ENCODE assay signal across 9 mouse cellular contexts in the genomic region with DNA sequence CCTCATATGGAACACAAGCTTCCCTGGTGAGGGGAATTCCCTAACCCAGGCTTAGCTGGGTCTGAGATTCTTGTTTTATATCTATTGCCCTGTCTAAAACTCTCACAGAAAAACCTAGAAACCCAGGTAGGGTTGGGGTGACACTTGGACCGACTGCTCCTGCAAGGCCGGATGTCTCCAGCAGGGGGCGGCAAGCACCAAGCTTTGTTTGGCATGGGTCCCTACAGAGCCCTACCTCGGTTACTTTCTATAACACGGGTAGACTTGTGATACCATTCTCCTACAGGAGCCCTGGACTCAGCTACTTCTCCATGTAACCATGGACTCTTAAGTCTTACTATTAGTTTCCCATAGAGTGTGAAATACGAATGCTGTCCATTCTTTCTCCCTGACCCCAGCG. TPM values are rescaled to one million over a fixed set of nuclear protein-coding genes. Genes with fewer than 3 reads are reported as not detected.
DNase-seq lines count a peak whose midpoint lies in the region; ATAC-seq and TF ChIP-seq lines count a peak whose summit lies in the region.
"Had no signal": no experiment of that assay in that cellular context is flagged by ENCODE, and none has a peak within 500 bp of the region (broad histone marks: within the 10 kb centered on the region; RNA-seq: fewer than 3 reads in every experiment).

No protein-coding gene starts in this region.

- H3K4me3 ChIP-seq in heart, embryonic 11.5 days (ENCODE audit: low read depth, low read length), result no peak overlapping the region
- H3K4me3 ChIP-seq in gastrocnemius, adult 2 months, result no peak overlapping the region
- H3K4me3 ChIP-seq in intestine, embryonic 15.5 days (replicated peaks), result no peak overlapping the region
- H3K4me3 ChIP-seq in limb, embryonic 11.5 days (ENCODE audit: low read depth, low read length), result no peak overlapping the region
- H3K4me3 ChIP-seq in midbrain, embryonic 14.5 days (replicated peaks; ENCODE audit: low read depth, low read length), result no peak overlapping the region
- no peak overlapping the region for H3K4me3 ChIP-seq in spleen, adult 2 months (ENCODE audit: extremely low read depth, insufficient read depth, insufficient read length)
- H3K4me3 ChIP-seq: myocyte had no signal

- no peak; the same call in 1 of the 2 replicates for TF ChIP-seq CTCF in gastrocnemius, adult 2 months (IDR thresholded peaks at IDR 0.05)
- TF ChIP-seq CTCF in spleen, adult 2 months (IDR thresholded peaks at IDR 0.05; ENCODE audit: extremely low read depth, insufficient read depth, insufficient read length, insufficient replicate concordance), result peak; percentile 90

- ATAC-seq in heart, embryonic 11.5 days (replicated peaks; ENCODE audit: insufficient number of reproducible peaks, low FRiP score, low TSS enrichment), result no peak
- ATAC-seq in intestine, embryonic 15.5 days, result peak; percentile 62
- ATAC-seq in limb, embryonic 11.5 days (ENCODE audit: insufficient number of reproducible peaks, low FRiP score, low TSS enrichment, low read depth), result no peak
- ATAC-seq in midbrain, embryonic 14.5 days (ENCODE audit: low FRiP score, low TSS enrichment), result peak; percentile 46; the same call in 1 of the 2 replicates

- H3K4me1 ChIP-seq in heart, embryonic 11.5 days (ENCODE audit: control insufficient read depth, insufficient read depth, low read length), result no peaks in the 10 kb centered on the region
- no peaks in the 10 kb centered on the region for H3K4me1 ChIP-seq in intestine, embryonic 15.5 days (replicated peaks)
- H3K4me1 ChIP-seq in limb, embryonic 11.5 days (ENCODE audit: control insufficient read depth, insufficient read depth, low read length), result no peaks in the 10 kb centered on the region
- no peaks in the 10 kb centered on the region for H3K4me1 ChIP-seq in midbrain, embryonic 14.5 days (ENCODE audit: control insufficient read depth, insufficient read depth, low read length)
- H3K4me1 ChIP-seq in spleen, adult 2 months (ENCODE audit: control insufficient read depth, insufficient read depth, insufficient read length), result peaks cover 4% of the 10 kb centered on the region; the same call in 1 of the 2 replicates

- no peak overlapping the region for H3K4me2 ChIP-seq in heart, embryonic 11.5 days
- H3K4me2 ChIP-seq in intestine, embryonic 15.5 days (replicated peaks), result no peak overlapping the region
- H3K4me2 ChIP-seq in limb, embryonic 11.5 days (ENCODE audit: low read depth, severe bottlenecking), result no peak overlapping the region
- H3K4me2 ChIP-seq in midbrain, embryonic 14.5 days (ENCODE audit: low read length), result no peak overlapping the region

- no peaks in the 10 kb centered on the region for H3K36me3 ChIP-seq in heart, embryonic 11.5 days (ENCODE audit: control insufficient read depth, insufficient read depth, low read length)
- H3K36me3 ChIP-seq in intestine, embryonic 15.5 days, result 0 out of 2 replicates have a peak, but pooled peaks cover 4% of the 10 kb centered on the region
- H3K36me3 ChIP-seq in limb, embryonic 11.5 days (ENCODE audit: control insufficient read depth, insufficient read depth, low read length), result no peaks in the 10 kb centered on the region
- H3K36me3 ChIP-seq in midbrain, embryonic 14.5 days (ENCODE audit: control insufficient read depth, insufficient read depth, low read length), result no peaks in the 10 kb centered on the region
- H3K36me3 ChIP-seq in spleen, adult 2 months (ENCODE audit: control insufficient read depth, insufficient read depth, low read length), result no peaks in the 10 kb centered on the region

- peaks cover 3% of the 10 kb centered on the region; the same call in 1 of the 2 replicates for H3K27me3 ChIP-seq in heart, embryonic 11.5 days (ENCODE audit: control insufficient read depth, insufficient read depth, low read length)
- H3K27me3 ChIP-seq in intestine, embryonic 15.5 days (replicated peaks), result no peaks in the 10 kb centered on the region
- no peaks in the 10 kb centered on the region for H3K27me3 ChIP-seq in limb, embryonic 11.5 days (ENCODE audit: control insufficient read depth, insufficient read depth, low read length)
- H3K27me3 ChIP-seq in midbrain, embryonic 14.5 days (ENCODE audit: control insufficient read depth, insufficient read depth, low read length), result peaks cover 8% of the 10 kb centered on the region; the same call in 1 of the 2 replicates
- H3K27me3 ChIP-seq in spleen, adult 2 months (ENCODE audit: control insufficient read depth, insufficient read depth, low read length), result no peaks in the 10 kb centered on the region

- no peak overlapping the region for H3K9ac ChIP-seq in heart, embryonic 11.5 days (ENCODE audit: low read depth, low read length)
- H3K9ac ChIP-seq in intestine, embryonic 15.5 days, result no peak overlapping the region
- no peak overlapping the region for H3K9ac ChIP-seq in limb, embryonic 11.5 days (ENCODE audit: low read length)
- H3K9ac ChIP-seq in midbrain, embryonic 14.5 days (replicated peaks; ENCODE audit: low read length), result no peak overlapping the region

- H3K27ac ChIP-seq in heart, embryonic 11.5 days (ENCODE audit: low read depth, low read length), result no peak overlapping the region
- H3K27ac ChIP-seq in gastrocnemius, adult 2 months, result no peak overlapping the region
- no peak overlapping the region for H3K27ac ChIP-seq in intestine, embryonic 15.5 days
- H3K27ac ChIP-seq in limb, embryonic 11.5 days (replicated peaks; ENCODE audit: low read depth, low read length), result no peak overlapping the region
- H3K27ac ChIP-seq in midbrain, embryonic 14.5 days (replicated peaks; ENCODE audit: low read depth, low read length), result no peak overlapping the region
- H3K27ac ChIP-seq in spleen, adult 2 months (ENCODE audit: insufficient read depth, low read length), result no peak overlapping the region

- peak; percentile 96 for DNase-seq in heart, adult 11 months
- peak; percentile 94 to 95 for DNase-seq in cerebellum, postnatal 14 days
- peak; percentile 83 for DNase-seq in gastrocnemius, adult 2 months
- DNase-seq in limb, embryonic 11.5 days (ENCODE audit: low spot score), result peak; percentile 90
- peak; percentile 90 for DNase-seq in midbrain, embryonic 14.5 days
- DNase-seq in spleen, adult 2 months (ENCODE audit: low read depth in 1 of 2, low spot score in 2 of 2), result peak; percentile 9 to 78

- WGBS in heart, embryonic 11.5 days (ENCODE audit: insufficient replicate concordance), result 19% methylated on average over 7 of the region's 7 CpGs
- WGBS in intestine, embryonic 15.5 days, result 23% methylated on average over 7 of the region's 7 CpGs
- WGBS in limb, embryonic 11.5 days, result 20% methylated on average over 7 of the region's 7 CpGs
- WGBS in midbrain, embryonic 14.5 days, result 19% methylated on average over 7 of the region's 7 CpGs
- 25% methylated on average over 7 of the region's 7 CpGs for WGBS in spleen, adult 2 months

- H3K9me3 ChIP-seq in heart, embryonic 11.5 days (replicated peaks; ENCODE audit: control insufficient read depth, low read length), result no peaks in the 10 kb centered on the region
- no peaks in the 10 kb centered on the region for H3K9me3 ChIP-seq in intestine, embryonic 15.5 days
- H3K9me3 ChIP-seq in limb, embryonic 11.5 days (ENCODE audit: control insufficient read depth, low read length), result no peaks in the 10 kb centered on the region
- no peaks in the 10 kb centered on the region for H3K9me3 ChIP-seq in midbrain, embryonic 14.5 days (ENCODE audit: control insufficient read depth, low read length)

- intact Hi-C loops in gastrocnemius, adult 2 months (cut with DNase I), result loop anchor here (1.0 to 10.0 kb wide), 2 partner anchors 56 to 352 kb away; no protein-coding TSS in a partner anchor

- no peak for TF ChIP-seq POLR2A in spleen, adult 2 months (IDR thresholded peaks at IDR 0.05; ENCODE audit: low read depth, low read length)

RNA-seq across cellular contexts. Expression of a gene that starts 43.2 kb away (rescaled TPM):
- polyA plus RNA-seq in heart, embryonic 11.5 days (2014; fragmentation: Nextera tagmentation; extraction: Ambion mirVana), result 0.96 and 1.2 TPM in 2 replicates
- total RNA-seq in gastrocnemius, adult 2 months (2021), result 1 to 10 TPM in 1 of 2 experiments, under 1 TPM in 1; 0.99 to 1.2 TPM
- polyA plus RNA-seq in intestine, embryonic 15.5 days (2015; fragmentation: Nextera tagmentation; extraction: Ambion mirVana), result 34.0 and 34.6 TPM in 2 replicates
- polyA plus RNA-seq in limb, embryonic 11.5 days (2014; fragmentation: Nextera tagmentation; extraction: Ambion mirVana), result 3.6 and 4.6 TPM in 2 replicates
- 48.3 and 107 TPM in 2 replicates for polyA plus RNA-seq in midbrain, embryonic 14.5 days (2014; fragmentation: Nextera tagmentation; extraction: Ambion mirVana)
- 0.68 and 0.80 TPM in 2 replicates for polyA plus RNA-seq in spleen, adult 2 months (2012; rRNA removed)

RNA-seq across cellular contexts. Expression of a gene that starts 44.2 kb away (rescaled TPM):
- polyA plus RNA-seq in heart, embryonic 11.5 days (2014; fragmentation: Nextera tagmentation; extraction: Ambion mirVana), result 2.8 and 5.0 TPM in 2 replicates
- total RNA-seq in gastrocnemius, adult 2 months (2021), result 1 to 10 TPM; 3.5 to 6.0 TPM
- polyA plus RNA-seq in intestine, embryonic 15.5 days (2015; fragmentation: Nextera tagmentation; extraction: Ambion mirVana), result 57.0 and 66.9 TPM in 2 replicates
- polyA plus RNA-seq in limb, embryonic 11.5 days (2014; fragmentation: Nextera tagmentation; extraction: Ambion mirVana), result 8.8 and 10.4 TPM in 2 replicates
- polyA plus RNA-seq in midbrain, embryonic 14.5 days (2014; fragmentation: Nextera tagmentation; extraction: Ambion mirVana), result 12.7 and 13.4 TPM in 2 replicates
- 39.2 and 46.1 TPM in 2 replicates for polyA plus RNA-seq in spleen, adult 2 months (2012; rRNA removed)

RNA-seq across cellular contexts. Expression of a gene that starts 54.0 kb away (rescaled TPM):
- polyA plus RNA-seq in heart, embryonic 11.5 days (2014; fragmentation: Nextera tagmentation; extraction: Ambion mirVana), result 0.21 TPM in 1 of 2 replicates, not detected in the other
- total RNA-seq in gastrocnemius, adult 2 months (2021), result not detected
- 11.4 and 11.8 TPM in 2 replicates for polyA plus RNA-seq in intestine, embryonic 15.5 days (2015; fragmentation: Nextera tagmentation; extraction: Ambion mirVana)
- polyA plus RNA-seq in limb, embryonic 11.5 days (2014; fragmentation: Nextera tagmentation; extraction: Ambion mirVana), result not detected in 2 replicates
- polyA plus RNA-seq in midbrain, embryonic 14.5 days (2014; fragmentation: Nextera tagmentation; extraction: Ambion mirVana), result not detected in 2 replicates
- polyA plus RNA-seq in spleen, adult 2 months (2012; rRNA removed), result not detected in 2 replicates
- polyA plus RNA-seq: myocyte had no signal

Comparison
In these comparisons a context has a peak if more than half of its experiments do, and no peak if none do; other contexts are left out.
1. DNase-seq: peak in every context shown above with its lines; median percentile 96 in heart, adult 11 months; 94 in cerebellum, postnatal 14 days; 90 in limb, embryonic 11.5 days; 90 in midbrain, embryonic 14.5 days; 83 in gastrocnemius, adult 2 months; 44 in spleen, adult 2 months.
2. ATAC-seq: peak in intestine, embryonic 15.5 days (single experiment) and midbrain, embryonic 14.5 days (single experiment); none in heart, embryonic 11.5 days (single experiment) and limb, embryonic 11.5 days (single experiment).
3. RNA of a gene that starts 54.0 kb away (polyA plus RNA-seq): 11.4 to 11.8 TPM in intestine, embryonic 15.5 days; 0.21 TPM in heart, embryonic 11.5 days, not detected in limb, embryonic 11.5 days, not detected in midbrain, embryonic 14.5 days and not detected in spleen, adult 2 months; every median in the first group is over 10 times any median in the second.